Mouse (Mus musculus) midbrain, embryonic 15.5 days (tissue): ENCODE measurements around the gene Rassf1. TPM values are rescaled to one million over a fixed set of nuclear protein-coding genes. Genes with fewer than 3 reads are reported as not detected.

ENCODE experiments used
- ATAC-seq: fragments of 200-750 bp; cut with Nextera tagmentation; replicated peaks from 2 replicates; pipeline ENCODE4 v1.8.0; 2017; ENCODE audit warnings: moderate TSS enrichment
- H3K27ac ChIP-seq: fragments of 300-500 bp; sonication (generic); 2 replicates; pipeline ENCODE4 v1.5.1; 2015; ENCODE audit warnings: mild to moderate bottlenecking, inconsistent platforms
- H3K27me3 ChIP-seq: fragments of 300-500 bp; sonication (generic); replicated peaks from 2 replicates; pipeline ENCODE4 v1.6.1; 2015; ENCODE audit warnings: inconsistent platforms
- H3K36me3 ChIP-seq: fragments of 300-500 bp; sonication (generic); replicated peaks from 2 replicates; pipeline ENCODE4 v1.6.1; 2015; ENCODE audit warnings: inconsistent platforms
- H3K4me1 ChIP-seq: fragments of 300-500 bp; sonication (generic); 2 replicates; pipeline ENCODE4 v1.6.1; 2015; ENCODE audit warnings: inconsistent platforms
- H3K4me2 ChIP-seq: fragments of 300-500 bp; sonication (generic); 2 replicates; pipeline ENCODE4 v1.6.1; 2015; ENCODE audit warnings: inconsistent platforms, mild to moderate bottlenecking, moderate library complexity
- H3K4me3 ChIP-seq: fragments of 300-500 bp; sonication (generic); 2 replicates; pipeline ENCODE4 v1.5.1; 2015; ENCODE audit warnings: mild to moderate bottlenecking, inconsistent platforms
- H3K9ac ChIP-seq: fragments of 300-500 bp; sonication (generic); 2 replicates; pipeline ENCODE4 v1.6.1; 2015; ENCODE audit warnings: mild to moderate bottlenecking, inconsistent platforms
- H3K9me3 ChIP-seq: fragments of 300-500 bp; sonication (generic); 2 replicates; pipeline ENCODE4 v1.6.1; 2016; ENCODE audit warnings: inconsistent platforms
- WGBS: fragments of 180-500 bp; shearing (Covaris S2); methylation state at CpG from one replicate; pipeline ENCODE4 v1.1.7; 2015; ENCODE audit warnings: mixed read lengths; 5-methylcytosine and 5-hydroxymethylcytosine counted together
- polyA plus RNA-seq: library from polyadenylated mRNA; unstranded; fragments of >200 nt; fragmentation: Nextera tagmentation; extraction: Ambion mirVana; gene quantifications from 2 replicates; pipeline ENCODE4 v1.2.1, GENCODE M21; 2015

Gene Rassf1
- polyA plus RNA-seq, 1 experiment from 2014 or later, result 45.3 TPM

DNA sequence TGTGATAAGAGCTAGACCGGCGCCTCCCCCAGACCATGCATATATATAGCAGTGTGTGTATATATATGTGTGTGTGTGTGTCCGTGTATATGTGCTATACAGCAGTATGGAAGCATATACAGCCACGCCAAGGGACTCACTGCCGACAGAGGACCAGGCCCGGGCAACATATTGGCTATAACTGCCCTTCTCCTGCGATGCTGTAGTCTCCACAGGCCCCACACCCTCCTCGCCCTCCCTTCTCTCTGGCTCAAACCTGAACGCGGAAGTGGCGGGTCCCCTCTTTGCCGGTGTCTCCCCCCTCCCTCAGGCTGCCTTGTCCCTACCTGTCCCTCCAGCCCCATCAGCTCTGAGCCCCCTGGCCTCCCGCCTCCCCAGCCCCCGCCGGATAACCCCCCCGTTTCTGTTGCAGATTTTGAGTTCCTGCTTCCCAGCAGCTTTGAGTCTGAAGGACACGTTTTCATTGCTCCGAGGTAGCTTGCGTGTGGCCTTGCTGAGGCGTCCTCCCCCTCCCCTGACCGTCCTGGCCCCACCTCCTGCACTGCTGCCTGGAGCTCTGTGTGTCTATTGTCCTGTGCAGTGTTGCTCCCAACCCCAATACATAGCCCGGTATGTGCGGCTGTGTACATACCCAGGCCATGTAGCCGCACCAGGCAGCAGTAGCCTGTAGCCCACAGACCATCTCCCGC lies 29.5 kb upstream of the Rassf1 start:
- peak overlapping the region; percentile 13; the same call in 1 of the 2 replicates for H3K4me2 ChIP-seq
- H3K27ac ChIP-seq, result peak overlapping the region; percentile 42
- WGBS, result 24% methylated on average over 25 of the region's 25 CpGs
- H3K36me3 ChIP-seq, result 0 out of 2 replicates have a peak, but pooled peaks cover 2% of the 10 kb centered on the region
- peaks cover 23% of the 10 kb centered on the region for H3K4me1 ChIP-seq
- peak; percentile 29; the same call in 1 of the 2 replicates for ATAC-seq
- H3K9ac ChIP-seq, result no peak overlapping the region
- no peaks in the 10 kb centered on the region for H3K9me3 ChIP-seq
- peaks cover 24% of the 10 kb centered on the region for H3K27me3 ChIP-seq
- no peak overlapping the region for H3K4me3 ChIP-seq

GRCm38 (mm10) chr9:107522400-107522711 lies 29.0 kb upstream of the Rassf1 start:
- peaks cover 24% of the 10 kb centered on the region for H3K4me1 ChIP-seq
- no peak overlapping the region for H3K9ac ChIP-seq
- peak overlapping the region; percentile 35; the same call in 1 of the 2 replicates for H3K27ac ChIP-seq
- peaks cover 27% of the 10 kb centered on the region for H3K27me3 ChIP-seq
- H3K9me3 ChIP-seq, result no peaks in the 10 kb centered on the region
- 0 out of 2 replicates have a peak, but pooled peaks cover 2% of the 10 kb centered on the region for H3K36me3 ChIP-seq
- ATAC-seq, result peak; percentile 4; the same call in 1 of the 2 replicates
- peak overlapping the region; percentile 13; the same call in 1 of the 2 replicates for H3K4me2 ChIP-seq
- no peak overlapping the region for H3K4me3 ChIP-seq
- WGBS, result 29% methylated on average over 2 of the region's 2 CpGs

GRCm38 (mm10) chr9:107526198-107527026 lies 24.9 kb upstream of the Rassf1 start:
- peak; percentile 53 for ATAC-seq
- Histone ChIP-seq H3K27me3 (peaks cover 32% of the 10 kb centered on the region), H3K4me2 (peak overlapping the region; percentile 50), H3K27ac (no peak overlapping the region), H3K9ac (no peak overlapping the region; the same call in 1 of the 2 replicates), H3K9me3 (no peaks in the 10 kb centered on the region), H3K36me3 (no peaks in the 10 kb centered on the region), H3K4me1 (peaks cover 18% of the 10 kb centered on the region), H3K4me3 (peak overlapping the region; percentile 26)
- WGBS, result 5% methylated on average over 44 of the region's 44 CpGs

DNA sequence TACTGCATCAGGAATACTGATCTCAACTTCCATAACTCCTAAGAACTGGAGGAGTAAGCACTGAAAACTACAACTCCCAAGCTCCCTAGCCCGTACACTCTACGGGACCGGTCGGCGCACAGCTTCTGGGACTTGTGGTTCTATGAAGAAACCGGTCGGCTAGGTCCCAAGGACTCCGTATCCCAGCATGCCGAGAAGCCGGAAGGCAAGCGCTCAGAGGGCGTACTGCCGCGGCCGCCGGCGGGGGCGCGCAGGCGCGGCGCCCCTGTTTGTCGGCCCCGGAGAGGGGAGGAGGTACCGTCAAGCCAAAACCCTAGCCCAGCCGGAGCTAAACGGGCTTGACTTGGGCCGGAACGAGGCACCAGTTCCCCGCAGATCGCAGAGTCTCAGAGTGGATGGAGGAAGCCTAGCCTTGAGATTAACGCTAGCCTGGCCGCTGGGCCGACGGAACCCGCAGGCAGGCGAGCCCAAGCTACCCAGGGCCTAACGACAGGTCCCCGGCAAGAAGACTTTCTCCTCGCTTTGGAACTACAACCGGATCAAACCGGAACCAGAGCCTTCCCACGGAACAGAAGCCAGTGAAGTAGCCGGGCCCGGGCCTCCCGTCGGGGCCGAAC lies 17.5 kb upstream of the Rassf1 start, which contains the start of gene Tmem115:
Gene Tmem115, plus strand, starts transcription at position 155 of the 617 bp plus-strand sequence.
- H3K27ac ChIP-seq, result peak within 1 kb of the TSS; percentile 76
- no peaks in the 10 kb centered on the region for H3K9me3 ChIP-seq
- peak within 1 kb of the TSS; percentile 98 for H3K4me2 ChIP-seq
- WGBS, result 0% methylated on average over 47 of the region's 48 CpGs
- peak within 1 kb of the TSS; percentile 88 for H3K9ac ChIP-seq
- H3K36me3 ChIP-seq, result peaks cover 12% of the 10 kb centered on the region
- peaks cover 34% of the 10 kb centered on the region for H3K4me1 ChIP-seq
- ATAC-seq, result peak; percentile 98
- H3K4me3 ChIP-seq, result peak within 1 kb of the TSS; percentile 92
- no peaks in the 10 kb centered on the region for H3K27me3 ChIP-seq

DNA sequence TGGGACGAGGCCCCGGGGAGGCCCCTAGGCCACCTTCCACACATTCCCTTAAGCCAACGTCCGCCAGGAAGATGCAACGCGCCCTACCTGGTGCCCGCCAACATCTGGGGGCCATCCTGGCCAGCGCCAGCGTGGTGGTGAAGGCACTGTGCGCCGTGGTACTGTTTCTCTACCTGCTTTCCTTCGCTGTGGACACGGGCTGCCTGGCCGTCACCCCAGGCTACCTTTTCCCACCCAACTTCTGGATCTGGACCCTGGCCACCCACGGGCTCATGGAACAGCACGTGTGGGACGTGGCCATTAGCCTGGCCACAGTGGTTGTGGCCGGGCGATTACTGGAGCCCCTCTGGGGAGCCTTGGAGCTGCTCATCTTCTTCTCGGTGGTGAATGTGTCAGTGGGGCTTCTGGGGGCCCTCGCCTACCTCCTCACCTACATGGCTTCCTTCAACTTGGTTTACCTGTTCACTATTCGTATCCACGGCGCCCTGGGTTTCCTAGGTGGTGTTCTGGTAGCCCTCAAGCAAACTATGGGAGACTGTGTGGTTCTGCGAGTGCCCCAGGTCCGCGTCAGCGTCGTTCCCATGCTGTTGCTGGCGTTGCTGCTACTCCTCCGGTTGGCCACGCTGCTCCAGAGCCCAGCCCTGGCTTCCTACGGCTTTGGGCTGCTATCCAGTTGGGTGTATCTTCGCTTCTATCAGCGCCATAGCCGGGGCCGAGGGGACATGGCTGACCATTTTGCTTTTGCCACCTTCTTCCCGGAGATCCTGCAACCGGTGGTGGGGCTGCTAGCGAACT lies 16.8 kb upstream of the Rassf1 start:
- no peaks in the 10 kb centered on the region for H3K9me3 ChIP-seq
- H3K4me3 ChIP-seq, result peak overlapping the region; percentile 92
- no peaks in the 10 kb centered on the region for H3K27me3 ChIP-seq
- peak overlapping the region; percentile 76 for H3K27ac ChIP-seq
- under 1% methylated on average over 40 of the region's 40 CpGs for WGBS
- ATAC-seq, result no peak; the same call in 1 of the 2 replicates
- peaks cover 34% of the 10 kb centered on the region for H3K4me1 ChIP-seq
- H3K4me2 ChIP-seq, result peak overlapping the region; percentile 98
- H3K9ac ChIP-seq, result peak overlapping the region; percentile 88
- H3K36me3 ChIP-seq, result peaks cover 19% of the 10 kb centered on the region

- Histone ChIP-seq H3K36me3 (peaks cover 25% of the 10 kb centered on the region), H3K27me3 (no peaks in the 10 kb centered on the region)
Measured at GRCm38 (mm10) chr9:107538231-107538630, 13.1 kb upstream of the Rassf1 start.

GRCm38 (mm10) chr9:107538711-107539110 lies 12.6 kb upstream of the Rassf1 start:
- no peaks in the 10 kb centered on the region for H3K27me3 ChIP-seq
- no peak overlapping the region for H3K27ac ChIP-seq
- 93% methylated on average over 3 of the region's 3 CpGs for WGBS
- no peak overlapping the region for H3K4me3 ChIP-seq
- H3K9me3 ChIP-seq, result no peaks in the 10 kb centered on the region
- H3K9ac ChIP-seq, result no peak overlapping the region
- ATAC-seq, result no peak
- H3K4me1 ChIP-seq, result peaks cover 57% of the 10 kb centered on the region
- no peak overlapping the region for H3K4me2 ChIP-seq
- peaks cover 27% of the 10 kb centered on the region for H3K36me3 ChIP-seq

More at GRCm38 (mm10) chr9:107538231-107538630, 13.1 kb upstream of the Rassf1 start:
- Histone ChIP-seq H3K4me2 (no peak overlapping the region), H3K27ac (no peak overlapping the region), H3K4me1 (peaks cover 57% of the 10 kb centered on the region), H3K9me3 (no peaks in the 10 kb centered on the region), H3K4me3 (no peak overlapping the region), H3K9ac (no peak overlapping the region)
- 94% methylated on average over 7 of the region's 7 CpGs for WGBS
- ATAC-seq, result no peak

DNA sequence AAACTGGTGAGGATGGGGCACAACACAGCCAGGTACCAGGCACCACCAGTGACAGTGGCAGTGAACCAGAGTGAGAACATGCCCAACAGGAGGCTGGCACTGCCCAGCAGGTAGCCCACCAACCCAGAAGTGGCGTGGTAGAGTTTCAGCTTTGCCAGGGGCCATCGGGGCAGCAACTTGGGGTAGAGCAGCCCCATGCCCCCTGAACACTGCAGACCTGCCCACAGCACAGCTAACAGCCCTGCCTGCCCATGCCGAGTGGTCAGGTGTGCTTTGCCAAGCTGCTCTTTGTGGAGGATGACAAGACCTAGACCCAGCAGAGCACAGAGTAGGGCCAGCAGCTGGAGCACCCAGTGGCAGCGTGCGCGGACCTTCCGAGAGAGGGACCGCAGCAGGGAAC lies 11.4 kb upstream of the Rassf1 start:
- H3K27ac ChIP-seq, result no peak overlapping the region
- no peaks in the 10 kb centered on the region for H3K27me3 ChIP-seq
- ATAC-seq, result no peak
- H3K4me2 ChIP-seq, result no peak overlapping the region
- WGBS, result 92% methylated on average over 8 of the region's 8 CpGs
- H3K9ac ChIP-seq, result no peak overlapping the region
- H3K9me3 ChIP-seq, result no peaks in the 10 kb centered on the region
- no peak overlapping the region for H3K4me3 ChIP-seq
- peaks cover 38% of the 10 kb centered on the region for H3K36me3 ChIP-seq
- H3K4me1 ChIP-seq, result peaks cover 51% of the 10 kb centered on the region

GRCm38 (mm10) chr9:107540420-107540819 lies 10.9 kb upstream of the Rassf1 start:
- Histone ChIP-seq H3K27ac (no peak overlapping the region), H3K4me2 (peak overlapping the region; percentile 83), H3K9ac (no peak overlapping the region), H3K4me1 (peaks cover 51% of the 10 kb centered on the region), H3K9me3 (no peaks in the 10 kb centered on the region), H3K36me3 (peaks cover 38% of the 10 kb centered on the region), H3K4me3 (peak overlapping the region; percentile 72; the same call in 1 of the 2 replicates), H3K27me3 (no peaks in the 10 kb centered on the region)
- no peak for ATAC-seq
- 73% methylated on average over 4 of the region's 4 CpGs for WGBS

DNA sequence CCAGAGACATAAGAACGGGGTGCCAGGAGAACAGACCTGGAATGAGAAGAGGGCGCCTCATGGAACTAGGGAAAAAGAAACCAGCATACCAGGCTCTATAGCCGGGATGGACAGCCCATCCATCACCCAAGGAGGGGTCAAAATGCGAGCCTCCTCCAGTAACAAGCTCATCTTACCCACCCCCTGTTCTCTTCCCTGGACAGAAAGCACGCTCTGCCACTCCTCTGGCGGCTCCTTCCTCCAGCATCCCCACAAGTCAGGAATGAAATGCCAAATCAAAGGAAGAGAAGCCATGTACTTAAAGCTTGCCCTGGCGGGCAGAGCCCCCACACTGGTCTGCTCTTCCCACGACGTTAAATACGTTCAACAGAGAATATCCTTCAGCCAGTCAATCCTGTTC lies 10.3 kb upstream of the Rassf1 start:
- no peaks in the 10 kb centered on the region for H3K27me3 ChIP-seq
- peaks cover 38% of the 10 kb centered on the region for H3K36me3 ChIP-seq
- H3K9ac ChIP-seq, result peak overlapping the region; percentile 63
- peak overlapping the region; percentile 83 for H3K4me2 ChIP-seq
- H3K9me3 ChIP-seq, result no peaks in the 10 kb centered on the region
- peak overlapping the region; percentile 72 for H3K4me3 ChIP-seq
- peaks cover 50% of the 10 kb centered on the region for H3K4me1 ChIP-seq
- 46% methylated on average over 10 of the region's 10 CpGs for WGBS
- ATAC-seq, result no peak
- H3K27ac ChIP-seq, result peak overlapping the region; percentile 80

DNA sequence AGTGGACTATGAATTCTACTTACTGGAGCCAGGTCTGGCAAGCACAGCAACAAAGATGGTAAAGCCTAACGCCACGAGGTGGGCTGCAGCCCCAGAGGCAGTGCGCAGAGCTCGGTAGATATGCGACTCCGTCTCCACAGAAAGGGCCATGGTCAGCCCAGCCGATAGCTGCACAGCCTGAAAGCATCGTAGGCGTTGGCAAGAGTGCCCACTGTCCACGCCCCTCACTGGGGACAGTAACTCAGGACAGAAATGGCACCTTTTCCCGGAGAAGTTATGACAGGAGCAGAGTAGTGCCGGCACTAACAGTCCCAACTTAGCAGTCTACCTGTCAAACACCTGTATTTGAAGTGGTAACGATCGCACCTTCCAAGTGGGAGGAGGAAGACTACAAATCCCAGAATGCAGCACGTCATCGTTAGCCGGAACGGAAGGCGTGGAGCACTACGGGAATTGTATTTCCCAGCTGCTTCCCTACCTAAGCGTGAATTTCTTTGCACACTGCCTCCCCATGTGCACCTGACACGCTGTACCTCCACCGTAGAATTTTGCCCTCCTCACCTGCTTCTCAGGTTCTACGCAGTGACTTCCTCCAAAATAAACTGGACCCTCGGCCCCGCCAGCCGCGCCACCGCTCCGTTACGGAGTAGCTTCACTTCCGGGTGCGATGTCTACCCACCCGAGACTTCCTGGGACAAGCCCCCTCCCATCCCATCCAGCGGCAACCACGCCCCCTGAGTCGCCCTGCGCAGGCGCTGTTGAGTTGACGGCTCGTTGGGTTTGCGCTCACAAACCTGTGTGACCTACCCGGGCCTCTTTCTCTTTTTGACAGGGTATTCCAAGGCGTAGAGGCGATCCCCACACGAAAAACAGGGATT lies 9.6 kb upstream of the Rassf1 start, which contains the start of the genes Cyb561d2 and Nprl2:
Gene Cyb561d2, minus strand, starts transcription at position 720 of the 878 bp plus-strand sequence.
Gene Nprl2, plus strand, starts transcription at position 753 of the 878 bp plus-strand sequence.
- peak within 1 kb of the TSS; percentile 83 for H3K4me2 ChIP-seq
- peaks cover 38% of the 10 kb centered on the region for H3K36me3 ChIP-seq
- peak within 1 kb of the TSS; percentile 80 for H3K27ac ChIP-seq
- no peaks in the 10 kb centered on the region for H3K27me3 ChIP-seq
- under 1% methylated on average over 46 of the region's 46 CpGs for WGBS
- H3K4me1 ChIP-seq, result peaks cover 50% of the 10 kb centered on the region
- peak within 1 kb of the TSS; percentile 63 for H3K9ac ChIP-seq
- peak; percentile 85 for ATAC-seq
- H3K4me3 ChIP-seq, result peak within 1 kb of the TSS; percentile 72
- H3K9me3 ChIP-seq, result no peaks in the 10 kb centered on the region
